Mouse (Mus musculus) monocyte, adult 2 months (primary cell): ENCODE results near the gene Pid1.
"Not testable (repeated sequence)": the region's sequence is repeated elsewhere in the genome, so short reads cannot be mapped to it uniquely, and the experiment has no call there.

Experiments used
- DNase-seq, 2 experiments: peaks; one replicate each; pipeline ENCODE4 v3.0.0; 2022; ENCODE audit warnings: low spot score in 2 of 2, low read depth in 1 of 2

Pid1 gene

DNA sequence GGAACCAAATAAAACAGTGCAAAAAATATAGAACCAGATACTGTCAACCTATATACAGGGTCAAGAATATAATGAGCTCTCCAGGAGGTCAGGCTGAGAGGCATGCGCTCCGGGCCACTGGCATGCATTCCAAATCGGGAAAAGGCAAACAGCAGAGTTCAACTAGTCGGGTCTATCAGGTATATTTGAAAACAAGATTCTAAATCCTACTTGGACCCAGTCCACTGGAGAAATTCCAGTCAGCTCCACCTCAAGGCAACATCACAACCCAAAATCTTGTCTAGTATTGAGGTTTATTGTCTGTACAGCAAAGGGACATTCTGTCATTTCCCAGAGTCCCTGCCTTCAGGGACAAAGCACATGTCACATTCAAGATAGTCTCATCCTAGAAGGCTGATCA, 91.0 kb downstream of the Pid1 start:
- DNase-seq: no peak

DNA sequence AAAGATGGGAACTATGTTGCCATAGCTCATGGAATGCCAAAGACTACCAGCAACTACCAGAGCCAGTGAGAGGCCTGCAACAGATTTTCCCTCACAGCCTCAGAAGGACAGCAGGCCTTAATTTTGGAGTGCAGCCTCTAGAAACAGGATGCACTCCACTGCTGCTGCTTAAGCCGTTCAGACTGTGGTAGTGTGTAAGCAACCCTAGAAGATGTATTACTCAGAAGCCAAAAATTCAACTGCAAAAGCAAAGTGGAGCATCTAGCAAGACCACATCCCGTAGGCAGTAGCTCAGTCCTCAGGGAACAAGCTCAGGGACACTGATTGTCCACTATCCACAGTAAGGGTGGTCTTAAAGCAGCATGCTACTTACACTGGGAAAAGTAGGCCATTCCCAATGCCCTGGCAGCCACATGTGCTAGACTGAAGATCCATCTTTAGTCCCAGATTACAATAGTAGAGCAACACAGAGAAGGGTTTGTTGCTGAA, 92.2 kb downstream of the Pid1 start:
- DNase-seq: no peak

DNA sequence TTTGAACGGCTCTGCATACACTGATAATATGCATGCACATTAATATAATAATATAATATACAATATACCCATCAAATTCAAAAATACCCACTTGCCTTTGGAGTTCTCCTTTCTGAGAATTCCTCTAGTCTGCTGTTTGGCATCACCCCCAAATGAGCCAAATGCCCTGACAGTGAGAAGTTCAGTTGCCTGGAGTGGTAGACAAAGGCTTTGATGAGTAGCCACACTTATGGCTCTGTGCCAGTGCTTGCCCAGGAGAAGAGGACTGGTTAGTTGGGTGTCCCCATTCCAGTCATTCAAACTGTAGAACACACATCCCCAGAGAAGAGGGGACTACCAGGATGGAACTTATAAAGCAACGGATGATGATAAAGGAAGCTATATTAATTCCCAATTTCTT, 106.3 kb downstream of the Pid1 start:
- no peak for DNase-seq

DNA sequence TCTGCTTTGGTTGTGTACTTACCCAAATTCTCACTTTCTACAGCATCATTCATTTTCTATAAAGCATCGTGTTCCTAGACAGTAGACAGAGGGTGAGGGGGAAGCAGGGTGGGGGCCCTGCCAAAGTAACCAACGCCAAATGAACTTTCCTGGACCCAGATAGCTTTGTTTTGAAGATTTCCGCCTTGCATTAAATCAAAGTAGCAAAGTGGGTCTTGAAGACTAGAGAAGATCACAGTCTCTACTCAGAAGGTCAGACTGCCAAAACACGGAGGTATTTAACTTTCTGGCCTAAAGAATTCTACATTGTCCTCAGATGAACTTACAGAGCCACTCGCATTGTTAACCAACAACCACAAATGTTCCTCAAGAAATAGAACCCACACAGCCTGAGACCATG, 109.6 kb downstream of the Pid1 start:
- DNase-seq: no peak

DNA sequence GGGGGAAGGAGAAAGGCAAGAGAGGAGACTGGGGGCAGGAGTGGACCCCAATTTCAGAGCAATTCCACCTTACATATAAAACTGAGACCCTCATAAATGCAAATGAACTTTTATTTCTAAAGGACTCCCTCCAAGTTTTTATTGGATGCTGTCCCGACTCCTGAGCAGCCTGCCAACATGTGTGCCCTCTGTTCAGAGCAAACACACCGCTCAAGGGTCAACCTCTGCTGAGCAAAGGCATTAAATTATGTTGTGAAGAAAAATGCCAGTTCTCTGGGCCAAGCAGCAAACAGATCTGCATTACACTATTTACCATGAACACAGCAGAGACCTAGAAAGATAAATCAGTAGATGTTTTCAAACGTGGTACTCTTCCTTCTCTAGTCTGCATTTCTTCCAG, 110.1 kb downstream of the Pid1 start:
- no peak for DNase-seq

DNA sequence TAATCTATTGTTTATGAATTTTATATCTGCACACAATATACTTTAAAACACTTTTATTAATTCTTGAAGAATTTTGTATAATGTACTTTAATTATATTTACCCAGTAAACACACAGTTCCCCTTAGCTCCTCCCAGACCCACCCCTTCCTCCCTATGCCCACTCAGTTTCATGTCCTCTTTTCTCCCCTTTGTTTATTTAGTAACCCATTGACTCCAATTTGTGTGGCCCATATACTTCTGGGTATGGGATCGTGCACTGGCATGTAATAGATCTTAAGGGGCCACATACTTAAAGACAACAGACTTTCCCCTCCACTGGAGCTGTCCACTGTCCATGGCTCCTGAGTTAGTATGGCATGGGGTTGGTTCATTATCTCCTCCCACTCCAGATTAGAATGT, 112.8 kb downstream of the Pid1 start:
- no peak for DNase-seq

DNA sequence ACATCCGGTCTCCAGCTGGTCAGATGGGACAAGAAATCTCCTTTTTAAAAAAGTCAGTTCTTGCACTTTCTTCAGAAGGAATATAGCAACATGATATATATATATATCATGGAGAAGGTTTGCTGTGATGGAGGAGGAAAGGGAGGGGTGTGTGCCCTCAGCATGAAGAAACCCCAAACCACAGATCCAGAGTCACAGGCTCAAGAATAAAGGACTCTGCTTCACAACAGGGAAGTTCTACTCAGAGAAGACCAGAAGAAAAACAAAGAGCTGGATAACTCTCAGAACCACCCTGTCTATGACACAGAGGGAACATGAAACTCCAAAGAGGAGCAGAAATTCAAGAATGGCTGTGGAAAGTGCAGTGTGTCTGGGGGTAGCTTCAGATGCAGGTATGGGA, 113.2 kb downstream of the Pid1 start:
- no peak for DNase-seq

DNA sequence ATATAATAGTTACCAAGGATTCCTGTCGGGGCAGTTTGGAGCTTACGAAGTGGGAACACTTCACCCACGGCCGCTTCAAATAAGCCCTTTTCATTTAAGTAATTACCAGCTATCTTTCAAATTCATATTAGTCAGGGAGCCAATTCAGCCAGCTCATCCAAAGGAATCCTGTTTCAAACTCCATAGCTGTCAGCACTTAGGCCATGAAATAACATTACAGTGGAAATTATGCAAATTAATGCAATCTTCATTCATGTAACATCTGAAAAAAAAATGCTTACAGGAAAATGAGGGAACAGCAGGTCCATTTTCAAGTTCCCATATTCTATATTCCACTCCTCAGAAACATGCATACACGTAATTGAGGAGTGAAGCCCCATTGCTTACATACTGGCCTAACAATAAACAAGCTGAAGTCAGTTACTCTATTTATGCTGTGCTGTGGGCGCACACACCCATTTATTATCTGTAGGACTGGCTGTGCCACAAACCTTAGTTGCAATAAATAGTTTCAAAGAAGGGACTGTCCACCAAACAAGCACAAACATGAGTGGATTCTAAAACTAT, 114.1 kb downstream of the Pid1 start:
- no peak for DNase-seq

DNA sequence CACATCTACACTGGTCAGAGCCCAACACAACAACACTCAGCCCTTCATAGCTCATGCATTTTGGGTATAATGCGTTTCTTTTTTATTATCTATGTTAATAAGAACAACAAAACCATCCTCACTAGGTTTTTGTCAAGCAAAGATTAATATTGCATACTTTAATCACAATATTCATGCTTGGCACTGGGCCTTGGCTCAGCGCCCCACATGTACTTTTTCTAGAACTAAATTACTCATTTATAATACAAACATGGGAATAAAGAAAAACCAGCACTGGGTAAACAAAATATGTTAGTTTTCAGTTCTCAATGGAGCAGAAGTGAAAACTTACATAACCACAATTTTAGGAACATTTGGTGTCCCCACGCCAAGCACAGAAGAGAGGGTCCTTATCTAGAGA, 116.9 kb downstream of the Pid1 start:
- DNase-seq: no peak

DNA sequence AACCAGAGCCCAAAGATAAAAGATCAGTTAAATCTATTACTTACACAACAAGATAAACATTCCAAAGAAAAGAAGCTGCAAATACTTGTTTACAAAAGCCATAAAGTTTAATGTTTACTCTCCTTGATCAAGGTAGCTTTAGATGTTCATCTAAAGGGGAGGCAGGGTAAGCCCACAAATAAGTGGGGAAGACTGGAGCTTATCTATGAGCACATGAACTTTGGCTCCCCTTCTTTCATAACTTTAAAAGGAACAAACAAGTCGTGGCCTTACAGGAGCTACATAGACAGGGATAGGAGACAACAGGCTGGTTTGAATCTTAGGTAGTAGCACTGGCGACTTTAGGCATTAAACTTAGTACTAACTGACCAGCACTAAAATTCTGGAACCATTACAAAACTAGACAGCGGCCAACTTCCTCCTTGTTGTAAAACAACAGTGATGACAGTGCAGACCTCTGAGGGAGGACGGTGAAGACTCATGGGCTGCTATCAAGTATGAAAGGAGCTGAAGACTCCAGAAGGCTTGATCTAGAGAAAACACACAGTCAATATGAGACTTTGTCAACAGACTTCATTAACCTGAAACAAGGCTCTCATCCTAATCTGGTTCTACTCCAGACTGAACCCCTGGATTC, 122.7 kb downstream of the Pid1 start:
- no peak for DNase-seq

DNA sequence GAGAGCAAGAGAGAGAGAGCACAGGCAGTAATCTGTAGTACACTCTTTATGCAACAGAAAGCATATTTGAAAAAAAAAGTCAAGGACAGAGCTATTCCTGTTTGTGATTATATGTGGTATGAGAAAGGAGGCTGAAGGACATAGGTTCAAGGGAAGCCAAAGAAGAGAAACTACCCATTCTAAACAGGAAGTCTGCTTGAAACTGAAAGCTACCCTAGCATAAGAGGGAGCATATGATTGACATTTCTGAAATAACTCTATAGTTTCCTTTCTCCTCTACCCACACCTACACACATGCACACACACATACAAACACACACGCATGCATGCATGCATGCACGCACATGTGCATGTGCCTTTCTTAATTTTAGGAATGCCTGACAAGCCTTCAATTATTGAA, 123.8 kb downstream of the Pid1 start:
- no peak for DNase-seq

DNA sequence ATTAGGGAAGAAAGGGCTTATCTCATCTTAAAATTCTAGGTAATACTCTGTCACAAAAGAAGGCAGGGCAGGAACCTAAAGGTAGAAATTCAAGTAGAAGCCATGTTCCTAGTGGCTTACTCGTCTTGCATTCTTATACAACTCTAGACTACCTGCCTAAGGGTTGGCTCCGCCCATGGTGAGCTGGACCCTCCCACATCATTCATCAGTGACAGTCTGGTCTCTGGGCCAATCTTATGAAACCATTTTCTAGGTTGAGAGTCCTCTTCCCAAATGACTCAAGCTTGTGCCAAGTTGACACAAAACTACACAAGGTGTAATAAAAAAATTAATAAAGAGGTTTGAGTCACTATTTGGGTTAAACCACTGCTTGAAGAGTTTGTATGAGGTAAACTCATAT, 133.5 kb downstream of the Pid1 start:
- no peak for DNase-seq

DNA sequence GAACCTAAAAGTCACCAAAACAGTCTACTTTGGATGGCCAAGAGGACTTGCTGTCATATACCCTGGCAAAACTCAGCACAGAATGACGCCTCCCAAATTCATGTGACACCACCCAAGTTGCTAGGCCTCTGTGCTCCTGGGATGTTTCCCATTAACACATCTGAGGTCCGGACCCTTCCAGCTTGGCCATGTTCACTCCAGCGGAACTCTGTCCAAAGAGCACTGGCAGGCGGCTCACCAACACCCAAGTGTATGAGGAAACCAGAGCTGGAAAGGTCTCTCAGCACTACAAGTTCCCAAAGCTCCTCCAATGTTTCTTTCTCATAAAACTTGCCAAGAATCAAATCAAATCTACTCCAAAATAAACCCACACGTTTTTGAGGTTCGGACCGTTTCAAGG, 138.4 kb downstream of the Pid1 start:
- no peak for DNase-seq

DNA sequence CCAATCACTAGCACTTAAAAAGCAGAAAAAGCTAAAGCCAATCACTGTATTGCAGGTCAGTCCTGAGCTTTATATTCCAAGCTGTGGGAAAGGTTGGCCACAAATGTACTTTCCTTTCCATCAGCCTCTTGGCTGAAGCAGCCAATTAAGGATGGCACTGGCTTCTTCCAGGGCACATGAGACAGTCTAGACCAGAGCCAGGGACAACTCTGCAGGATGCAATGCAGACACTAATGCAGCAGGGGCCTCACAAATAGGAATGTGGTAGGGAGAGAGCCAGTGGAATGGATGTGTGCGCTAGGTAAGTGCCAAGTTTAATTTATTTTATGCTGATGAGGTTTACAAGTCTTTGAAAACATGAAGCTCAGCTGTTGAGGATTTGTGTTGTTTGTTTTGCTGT, 141.9 kb downstream of the Pid1 start:
- no peak for DNase-seq

DNA sequence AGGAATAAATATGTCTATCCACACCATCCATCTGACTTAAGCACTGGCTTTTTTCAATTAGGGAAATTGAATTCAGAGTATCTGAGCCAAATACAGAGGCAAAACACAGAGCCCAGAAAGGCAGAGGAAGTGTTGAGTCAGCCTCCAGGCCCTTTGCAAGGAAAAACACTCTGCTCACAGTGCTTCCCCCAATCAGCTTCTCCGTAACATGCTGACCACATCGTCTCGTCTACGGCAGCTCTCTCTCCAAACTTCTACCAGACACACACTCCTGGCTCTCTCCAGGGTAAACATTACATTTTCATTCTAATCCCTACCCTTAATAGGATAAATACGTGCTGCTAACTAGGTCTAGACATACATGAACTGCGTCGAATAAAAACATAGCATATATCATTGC, 145.4 kb downstream of the Pid1 start:
- no peak for DNase-seq

DNA sequence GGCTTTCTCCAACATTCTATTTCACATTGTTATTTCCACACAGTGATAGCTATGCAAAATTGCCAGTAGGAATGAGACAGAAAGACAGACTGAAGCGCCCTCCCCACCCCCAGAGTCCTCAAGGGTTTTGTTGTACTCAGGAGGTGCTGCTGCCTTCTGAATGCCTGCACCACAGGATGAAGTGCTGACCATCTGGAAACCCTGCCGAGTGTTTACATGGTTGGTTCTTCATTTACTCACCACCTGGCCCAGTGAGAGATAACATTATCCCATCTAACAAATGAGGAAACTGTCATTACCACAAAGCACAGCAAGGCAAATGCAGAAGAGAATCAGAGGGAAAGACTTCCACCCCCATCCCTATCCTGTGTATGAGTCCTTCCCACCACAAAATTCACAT, 146.2 kb downstream of the Pid1 start:
- no peak for DNase-seq

DNA sequence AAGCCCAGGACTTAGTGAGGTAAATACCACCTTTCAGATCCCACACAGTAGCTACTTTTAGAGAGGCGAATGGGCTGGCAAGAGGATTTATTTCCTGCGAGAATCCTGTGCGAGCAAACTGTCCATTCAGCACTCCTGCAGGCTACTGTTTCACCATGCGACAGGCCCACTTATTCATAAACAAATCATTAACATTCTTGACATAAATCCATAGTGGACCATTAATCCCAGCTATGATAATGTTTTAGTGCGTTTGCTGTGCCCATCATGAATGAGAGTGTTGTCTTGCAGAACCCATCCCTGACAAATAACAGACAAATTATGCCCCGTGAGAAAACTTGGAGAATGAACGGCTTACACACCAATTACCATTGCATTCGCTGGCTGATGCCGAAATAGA, 152.5 kb downstream of the Pid1 start:
- DNase-seq: no peak

DNA sequence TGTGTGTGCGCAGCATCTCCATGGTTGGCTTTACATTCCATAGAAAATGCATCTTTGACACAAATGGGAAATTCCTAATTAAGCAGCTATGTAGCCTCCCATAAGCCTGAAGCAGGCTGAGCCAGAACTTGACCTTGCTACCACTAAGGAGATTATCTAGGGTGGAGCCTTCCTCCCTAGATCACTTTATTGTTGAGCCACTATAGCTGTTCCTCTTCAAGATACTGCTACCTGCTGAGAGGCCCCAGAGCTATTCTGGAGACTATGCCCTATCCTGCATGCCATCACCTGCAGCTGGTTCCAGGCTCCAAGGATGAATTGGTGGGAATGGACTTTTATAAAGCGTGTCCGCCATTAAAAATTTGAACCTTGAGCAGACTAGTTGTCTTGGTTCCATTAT, 158.2 kb downstream of the Pid1 start:
- DNase-seq: not testable (repeated sequence)

DNA sequence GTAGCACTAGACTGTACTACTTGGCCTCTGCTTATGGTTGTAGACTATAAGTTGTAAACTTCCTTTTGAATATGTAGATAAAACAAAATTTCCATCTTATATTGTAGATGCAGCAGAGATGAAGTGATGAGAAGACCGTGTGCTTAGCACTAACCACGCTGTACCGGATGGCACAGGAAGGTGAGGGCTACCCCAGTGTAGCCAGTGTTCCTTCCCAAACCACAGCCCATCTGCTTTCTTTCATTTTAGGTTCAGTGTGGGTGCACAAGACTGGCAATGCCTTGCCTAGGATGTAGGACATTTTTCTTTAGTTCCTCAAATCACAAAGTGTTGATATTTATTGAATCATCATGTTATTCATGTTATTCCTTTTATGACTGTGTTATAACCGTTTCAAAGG, 160.5 kb downstream of the Pid1 start:
- DNase-seq: no peak

DNA sequence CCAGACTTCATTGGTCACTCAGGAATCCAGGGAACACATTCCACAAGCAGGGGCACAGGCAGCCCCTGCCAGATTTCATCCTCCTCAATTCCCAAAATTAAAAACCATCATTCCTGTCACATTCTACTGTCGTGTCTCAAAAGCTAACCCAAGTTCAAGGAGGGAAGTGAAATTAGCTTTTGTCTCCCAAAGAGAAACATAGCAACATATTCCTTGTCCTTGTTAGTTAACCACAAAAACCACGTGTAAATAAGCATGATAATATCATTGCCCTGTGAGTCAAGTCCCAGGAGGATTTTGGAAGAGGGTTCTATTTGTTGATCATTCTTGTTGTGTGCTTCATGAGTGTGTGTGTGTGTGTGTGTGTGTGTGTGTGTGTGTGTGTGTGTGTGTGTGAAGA, 164.1 kb downstream of the Pid1 start:
- no peak for DNase-seq

DNA sequence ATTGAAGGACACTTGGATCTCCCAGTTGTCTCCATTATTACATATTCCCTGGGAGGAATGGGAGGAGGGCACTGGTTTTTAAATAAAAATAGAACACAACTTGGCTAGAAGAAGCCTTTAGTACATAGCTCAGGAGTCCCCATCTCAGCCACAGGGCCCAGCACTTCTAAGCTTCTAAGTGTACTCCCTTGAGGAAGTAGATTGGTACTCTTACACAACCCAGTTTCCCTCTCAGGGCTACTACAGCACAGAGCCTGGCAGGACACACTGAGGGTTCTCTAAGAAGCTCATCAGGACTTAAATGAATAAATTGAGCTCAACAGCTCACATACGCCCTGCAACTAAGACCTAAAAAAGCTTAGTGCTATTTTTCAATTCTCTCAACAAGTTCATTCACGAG, 165.1 kb downstream of the Pid1 start:
- DNase-seq: peak; percentile 21 to 32

DNA sequence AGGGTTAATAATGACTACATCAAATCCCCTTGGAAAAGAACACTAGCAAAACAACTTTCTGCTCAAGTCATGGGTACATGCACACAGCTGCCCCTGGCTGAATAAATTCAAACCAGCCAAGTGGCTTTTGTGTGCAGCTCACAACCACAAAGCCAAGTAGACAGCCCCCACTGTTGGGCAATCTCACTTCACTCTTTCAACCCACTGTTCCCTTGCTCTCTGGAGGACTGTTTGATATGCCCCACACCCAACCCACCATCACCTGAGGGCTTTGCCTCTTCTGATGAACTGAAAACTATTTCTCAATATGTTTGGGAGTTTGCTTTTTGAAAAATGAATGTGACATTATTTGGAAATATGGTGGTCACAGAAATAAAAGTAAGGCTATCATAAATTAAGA, 171.8 kb downstream of the Pid1 start:
- no peak for DNase-seq

DNA sequence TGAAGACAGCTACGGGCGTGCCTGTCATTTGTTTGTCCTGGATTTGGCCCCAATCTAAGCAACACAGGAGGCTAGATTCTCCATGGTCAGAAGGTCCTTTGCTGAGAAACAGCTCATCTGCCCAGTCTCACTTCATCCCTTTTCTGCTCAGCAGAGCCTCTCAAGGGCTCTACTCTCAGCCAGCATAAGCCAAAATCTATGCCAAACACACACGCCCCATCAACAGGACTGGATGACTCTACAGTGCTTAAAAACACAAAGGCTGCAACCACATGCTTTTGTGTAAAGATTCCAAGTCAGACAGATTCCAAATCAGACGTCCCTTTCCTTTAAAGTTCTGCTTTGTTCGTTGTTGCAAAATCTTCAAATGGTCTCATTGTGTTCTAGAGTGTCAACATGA, 174.5 kb downstream of the Pid1 start:
- no peak for DNase-seq
